Mouse (Mus musculus) liver, embryonic 11.5 days (tissue): ENCODE data around the gene Coq4. TPM values are rescaled to one million over a fixed set of nuclear protein-coding genes. Genes with fewer than 3 reads are reported as not detected.

ENCODE experiments used
- ATAC-seq: fragments of 200-750 bp; cut with Nextera tagmentation; replicated peaks from 2 replicates; pipeline ENCODE4 v1.8.0; 2017; ENCODE audit warnings: moderate number of reproducible peaks, mild to moderate bottlenecking, moderate TSS enrichment, moderate library complexity; ENCODE audit not compliant: low FRiP score
- DNase-seq: peaks from one replicate; pipeline ENCODE4 v3.0.0-alpha.2; 2017; ENCODE audit warnings: low spot score
- H3K27ac ChIP-seq: fragments of 300-500 bp; sonication (generic); 2 replicates; pipeline ENCODE4 v1.5.1; 2014; ENCODE audit warnings: mild to moderate bottlenecking, low read depth, low read length, control low read depth
- H3K27me3 ChIP-seq: fragments of 300-500 bp; sonication (generic); replicated peaks from 2 replicates; pipeline ENCODE4 v1.6.1; 2014; ENCODE audit warnings: low read length, mixed read lengths; ENCODE audit not compliant: control insufficient read depth, insufficient read depth
- H3K36me3 ChIP-seq: fragments of 300-500 bp; sonication (generic); 2 replicates; pipeline ENCODE4 v1.6.1; 2014; ENCODE audit warnings: mild to moderate bottlenecking, low read length, moderate library complexity, mixed read lengths; ENCODE audit not compliant: control insufficient read depth, insufficient read depth
- H3K4me1 ChIP-seq: fragments of 300-500 bp; sonication (generic); replicated peaks from 2 replicates; pipeline ENCODE4 v1.6.1; 2014; ENCODE audit warnings: low read length, mixed read lengths; ENCODE audit not compliant: control insufficient read depth, insufficient read depth
- H3K4me2 ChIP-seq: fragments of 300-500 bp; sonication (generic); 2 replicates; pipeline ENCODE4 v1.6.1; 2014; ENCODE audit warnings: mild to moderate bottlenecking, control low read depth, moderate library complexity
- H3K4me3 ChIP-seq: fragments of 300-500 bp; sonication (generic); 2 replicates; pipeline ENCODE4 v1.5.1; 2014; ENCODE audit warnings: low read depth, low read length, control low read depth
- H3K9ac ChIP-seq: fragments of 300-500 bp; sonication (generic); 2 replicates; pipeline ENCODE4 v1.6.1; 2014; ENCODE audit warnings: low read depth, low read length, control low read depth
- H3K9me3 ChIP-seq: fragments of 300-500 bp; sonication (generic); 2 replicates; pipeline ENCODE4 v1.6.1; 2016; ENCODE audit warnings: low read length, inconsistent platforms, mixed read lengths; ENCODE audit not compliant: control insufficient read depth
- WGBS: fragments of 180-500 bp; shearing (Covaris S2); extraction: QIAGEN DNeasy Blood & Tissue Kit; methylation state at CpG from one replicate; pipeline ENCODE4 v1.1.7; 2014; 5-methylcytosine and 5-hydroxymethylcytosine counted together
- polyA plus RNA-seq: library from polyadenylated mRNA; unstranded; fragments of >200 nt; fragmentation: Nextera tagmentation; extraction: Ambion mirVana; gene quantifications from 2 replicates; pipeline ENCODE4 v1.2.1, GENCODE M21; 2014

Gene Coq4
- polyA plus RNA-seq, 1 experiment from 2014 or later, result 36.1 TPM

- Histone ChIP-seq H3K9ac (no peak overlapping the region), H3K4me2 (no peak overlapping the region), H3K27ac (no peak overlapping the region), H3K27me3 (no peaks in the 10 kb centered on the region), H3K36me3 (peaks cover 3% of the 10 kb centered on the region; the same call in 1 of the 2 replicates), H3K4me1 (peaks cover 13% of the 10 kb centered on the region), H3K9me3 (no peaks in the 10 kb centered on the region), H3K4me3 (no peak overlapping the region)
- WGBS, result 89% methylated on average over 4 of the region's 4 CpGs
- ATAC-seq (no peak), DNase-seq (no peak)
Measured at GRCm38 (mm10) chr2:29831106-29831505, 43.8 kb downstream of the Coq4 start.

- no peak overlapping the region for H3K4me2 ChIP-seq
- H3K4me1 ChIP-seq, result peaks cover 2% of the 10 kb centered on the region
- no peak overlapping the region for H3K27ac ChIP-seq
- peaks cover 5% of the 10 kb centered on the region; the same call in 1 of the 2 replicates for H3K36me3 ChIP-seq
- H3K9me3 ChIP-seq, result no peaks in the 10 kb centered on the region
- DNase-seq (no peak), ATAC-seq (no peak)
- no peak overlapping the region for H3K4me3 ChIP-seq
- no peaks in the 10 kb centered on the region for H3K27me3 ChIP-seq
- 87% methylated on average over 5 of the region's 5 CpGs for WGBS
- no peak overlapping the region for H3K9ac ChIP-seq
Measured at GRCm38 (mm10) chr2:29833796-29834195, 46.5 kb downstream of the Coq4 start.

GRCm38 (mm10) chr2:29835391-29835899 is 48.2 kb downstream of the Coq4 start:
- DNase-seq, result no peak

GRCm38 (mm10) chr2:29839460-29839859 is 52.2 kb downstream of the Coq4 start:
- ATAC-seq (no peak), DNase-seq (no peak)
- peaks cover 12% of the 10 kb centered on the region for H3K27me3 ChIP-seq
- WGBS, result 49% methylated on average over 4 of the region's 4 CpGs
- H3K9me3 ChIP-seq, result no peaks in the 10 kb centered on the region
- no peak overlapping the region for H3K4me3 ChIP-seq
- H3K9ac ChIP-seq, result no peak overlapping the region
- no peaks in the 10 kb centered on the region for H3K4me1 ChIP-seq
- H3K36me3 ChIP-seq, result peaks cover 10% of the 10 kb centered on the region
- H3K4me2 ChIP-seq, result no peak overlapping the region
- H3K27ac ChIP-seq, result no peak overlapping the region

More at GRCm38 (mm10) chr2:29835391-29835899, 48.2 kb downstream of the Coq4 start:
- WGBS, result 87% methylated on average over 2 of the region's 2 CpGs
- H3K4me1 ChIP-seq, result no peaks in the 10 kb centered on the region
- no peak overlapping the region for H3K27ac ChIP-seq
- no peak overlapping the region for H3K9ac ChIP-seq
- H3K9me3 ChIP-seq, result no peaks in the 10 kb centered on the region
- H3K36me3 ChIP-seq, result peaks cover 5% of the 10 kb centered on the region; the same call in 1 of the 2 replicates
- H3K27me3 ChIP-seq, result no peaks in the 10 kb centered on the region
- ATAC-seq, result no peak
- no peak overlapping the region for H3K4me2 ChIP-seq
- no peak overlapping the region for H3K4me3 ChIP-seq

- Histone ChIP-seq H3K27ac (no peak overlapping the region), H3K36me3 (peaks cover 8% of the 10 kb centered on the region)
- 71% methylated on average over 9 of the region's 9 CpGs for WGBS
Measured at GRCm38 (mm10) chr2:29843231-29844105, 56.2 kb downstream of the Coq4 start.

GRCm38 (mm10) chr2:29844115-29844514 is 56.8 kb downstream of the Coq4 start:
- Histone ChIP-seq H3K4me3 (no peak overlapping the region), H3K36me3 (peaks cover 8% of the 10 kb centered on the region), H3K27ac (no peak overlapping the region), H3K4me1 (0 out of 2 replicates have a peak, but pooled peaks cover 2% of the 10 kb centered on the region), H3K9me3 (no peaks in the 10 kb centered on the region), H3K27me3 (peaks cover 41% of the 10 kb centered on the region), H3K4me2 (no peak overlapping the region), H3K9ac (no peak overlapping the region)
- DNase-seq (no peak), ATAC-seq (no peak)
- 87% methylated on average over 2 of the region's 2 CpGs for WGBS

More at GRCm38 (mm10) chr2:29843231-29844105, 56.2 kb downstream of the Coq4 start:
- no peak for ATAC-seq
- H3K9me3 ChIP-seq, result no peaks in the 10 kb centered on the region
- no peak for DNase-seq
- H3K4me3 ChIP-seq, result no peak overlapping the region
- peaks cover 41% of the 10 kb centered on the region for H3K27me3 ChIP-seq
- H3K4me1 ChIP-seq, result 0 out of 2 replicates have a peak, but pooled peaks cover 2% of the 10 kb centered on the region
- no peak overlapping the region for H3K9ac ChIP-seq
- H3K4me2 ChIP-seq, result no peak overlapping the region

- no peak overlapping the region for H3K4me3 ChIP-seq
- peaks cover 41% of the 10 kb centered on the region for H3K27me3 ChIP-seq
- H3K4me1 ChIP-seq, result 0 out of 2 replicates have a peak, but pooled peaks cover 2% of the 10 kb centered on the region
- no peak overlapping the region for H3K4me2 ChIP-seq
- H3K36me3 ChIP-seq, result peaks cover 8% of the 10 kb centered on the region
- H3K9ac ChIP-seq, result no peak overlapping the region
- 41% methylated on average over 3 of the region's 3 CpGs for WGBS
- DNase-seq, result no peak
- no peaks in the 10 kb centered on the region for H3K9me3 ChIP-seq
- no peak overlapping the region for H3K27ac ChIP-seq
- no peak for ATAC-seq
Measured at GRCm38 (mm10) chr2:29844661-29845060, 57.4 kb downstream of the Coq4 start.

GRCm38 (mm10) chr2:29845636-29846035 is 58.3 kb downstream of the Coq4 start:
- H3K9ac ChIP-seq, result no peak overlapping the region

More at GRCm38 (mm10) chr2:29845636-29846035, 58.3 kb downstream of the Coq4 start:
- Histone ChIP-seq H3K4me1 (0 out of 2 replicates have a peak, but pooled peaks cover 2% of the 10 kb centered on the region), H3K4me3 (peak overlapping the region; percentile 30), H3K4me2 (peak overlapping the region; percentile 44), H3K27me3 (peaks cover 41% of the 10 kb centered on the region), H3K36me3 (peaks cover 8% of the 10 kb centered on the region), H3K9me3 (no peaks in the 10 kb centered on the region), H3K27ac (no peak overlapping the region)
- DNase-seq (peak; percentile 45), ATAC-seq (no peak)
- 31% methylated on average over 25 of the region's 25 CpGs for WGBS
